Mouse (Mus musculus): ENCODE measurements at regions not wholly inside any gene's neighbourhood (a gene's known extent, or its start where the extent isn't known, plus 50 kb on each side); places are given as distances from the start of the nearest gene placed in this dataset.

DNA sequence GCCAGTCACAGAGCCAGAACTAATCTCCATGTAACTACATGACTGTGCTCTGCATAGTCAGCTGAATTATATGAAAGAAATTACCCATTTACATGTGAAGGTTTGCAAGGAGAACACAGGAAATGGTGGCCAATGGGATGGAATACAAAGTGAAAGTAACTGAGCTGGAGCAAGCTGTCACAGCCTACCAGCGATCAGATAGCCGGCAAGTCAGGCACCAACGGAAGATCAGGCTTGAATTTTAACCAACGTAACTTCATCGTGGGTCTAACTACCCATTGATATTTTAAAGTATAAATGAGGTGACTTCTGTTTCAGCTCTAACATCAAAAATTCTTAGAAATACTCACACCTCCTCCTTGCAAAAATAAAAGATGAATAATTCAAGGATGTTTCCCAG is 104.9 kb upstream of the Pirt start:
- TF ChIP-seq POLR2A (IDR thresholded peaks at IDR 0.05; ENCODE audit: low read depth, low read length) (no peak), CTCF (conservative IDR thresholded peaks at IDR 0.05; ENCODE audit: insufficient read depth, insufficient read length, low read depth, low read length) (no peak)
- Histone ChIP-seq H3K4me3 (ENCODE audit: insufficient read depth, low read depth, low read length) (no peak overlapping the region), H3K27ac (ENCODE audit: insufficient read depth, low read depth, low read length) (no peak overlapping the region), H3K36me3 (ENCODE audit: control insufficient read depth, insufficient read depth, low read length) (no peaks in the 10 kb centered on the region), H3K4me1 (ENCODE audit: control insufficient read depth, insufficient read depth, low read length) (no peaks in the 10 kb centered on the region), H3K27me3 (replicated peaks; ENCODE audit: control insufficient read depth, insufficient read depth, low read length) (no peaks in the 10 kb centered on the region; the same call in 1 of the 2 replicates)
- 66% methylated on average over 5 of the region's 5 CpGs for WGBS
- no peak for DNase-seq

DNA sequence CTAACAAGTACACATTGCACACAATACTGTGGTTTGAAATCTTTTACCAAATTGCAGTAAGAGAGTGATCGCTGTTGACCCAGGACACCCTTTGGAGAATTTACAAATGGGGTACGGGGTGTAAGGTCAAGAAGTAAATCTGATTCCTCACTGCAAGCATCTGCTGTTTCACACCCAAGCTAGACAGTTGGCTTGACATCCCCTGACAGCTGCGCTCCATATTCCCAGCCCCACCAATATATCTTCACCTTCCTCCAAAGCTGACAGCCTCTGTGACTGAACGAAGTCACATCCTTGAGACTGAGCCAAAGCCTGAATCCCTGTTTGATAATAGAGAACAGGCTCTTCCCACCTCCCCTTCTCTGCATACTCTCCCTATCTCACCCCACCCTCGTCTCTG is 98.5 kb upstream of the Pirt start:
- no peaks in the 10 kb centered on the region; the same call in 1 of the 2 replicates for H3K27me3 ChIP-seq (replicated peaks; ENCODE audit: control insufficient read depth, insufficient read depth, low read length)
- H3K4me3 ChIP-seq (ENCODE audit: insufficient read depth, low read depth, low read length) = no peak overlapping the region
- H3K4me1 ChIP-seq (ENCODE audit: control insufficient read depth, insufficient read depth, low read length) = no peaks in the 10 kb centered on the region
- no peak overlapping the region for H3K27ac ChIP-seq (ENCODE audit: insufficient read depth, low read depth, low read length)
- H3K36me3 ChIP-seq (ENCODE audit: control insufficient read depth, insufficient read depth, low read length) = no peaks in the 10 kb centered on the region
- no peak for DNase-seq
- WGBS = 55% methylated on average over 5 of the region's 5 CpGs
- TF ChIP-seq CTCF (conservative IDR thresholded peaks at IDR 0.05; ENCODE audit: insufficient read depth, insufficient read length, low read depth, low read length) = no peak
- TF ChIP-seq POLR2A (IDR thresholded peaks at IDR 0.05; ENCODE audit: low read depth, low read length) = no peak

DNA sequence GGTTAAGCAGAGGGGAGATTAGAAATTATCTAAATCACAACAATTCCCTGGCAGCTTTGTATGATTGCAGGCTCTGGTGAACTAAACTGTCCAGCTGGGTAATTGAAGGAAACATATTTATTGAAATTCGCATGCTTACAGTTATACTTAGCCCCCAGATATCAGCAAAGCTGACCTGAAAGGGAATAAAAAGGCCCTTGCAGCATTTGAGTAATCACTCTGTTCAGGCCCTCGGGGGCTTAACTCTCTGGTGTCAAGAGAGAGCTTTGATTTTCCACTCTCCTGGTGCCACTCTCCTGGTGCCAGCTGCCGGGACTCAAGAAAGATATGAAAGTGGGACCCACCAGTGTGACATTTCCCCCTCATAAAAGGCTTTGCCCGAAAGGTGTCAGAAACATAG is 98.0 kb upstream of the Pirt start:
- Histone ChIP-seq H3K4me1 (ENCODE audit: control insufficient read depth, insufficient read depth, low read length) (no peaks in the 10 kb centered on the region), H3K36me3 (ENCODE audit: control insufficient read depth, insufficient read depth, low read length) (no peaks in the 10 kb centered on the region), H3K4me3 (ENCODE audit: insufficient read depth, low read depth, low read length) (no peak overlapping the region), H3K27me3 (replicated peaks; ENCODE audit: control insufficient read depth, insufficient read depth, low read length) (no peaks in the 10 kb centered on the region; the same call in 1 of the 2 replicates), H3K27ac (ENCODE audit: insufficient read depth, low read depth, low read length) (no peak overlapping the region)
- WGBS = 43% methylated on average over 4 of the region's 4 CpGs
- TF ChIP-seq POLR2A (IDR thresholded peaks at IDR 0.05; ENCODE audit: low read depth, low read length) (no peak), CTCF (conservative IDR thresholded peaks at IDR 0.05; ENCODE audit: insufficient read depth, insufficient read length, low read depth, low read length) (no peak)
- DNase-seq = no peak

DNA sequence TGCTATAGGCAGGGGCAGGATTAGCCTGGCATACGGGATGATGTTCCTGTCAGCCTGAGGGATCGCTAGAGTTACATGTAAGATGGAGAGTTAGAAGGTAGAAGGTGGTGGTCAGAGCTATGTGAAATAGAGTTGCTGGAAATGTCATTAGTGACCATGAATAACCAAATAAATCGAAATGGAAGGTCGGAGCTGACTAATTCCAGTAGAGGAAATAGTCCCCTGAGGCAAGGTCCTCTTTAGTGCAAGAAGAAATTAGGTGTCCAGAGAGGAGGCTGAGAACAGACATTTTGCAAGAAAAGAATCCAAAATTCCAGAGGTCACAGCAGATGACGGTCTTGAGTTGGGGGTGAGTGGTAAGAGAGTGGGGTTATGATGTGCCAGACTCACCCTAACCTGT is 75.9 kb upstream of the Pirt start:
- 77% methylated on average over 5 of the region's 5 CpGs for WGBS
- no peaks in the 10 kb centered on the region for H3K27me3 ChIP-seq (replicated peaks; ENCODE audit: control insufficient read depth, insufficient read depth, low read length)

DNA sequence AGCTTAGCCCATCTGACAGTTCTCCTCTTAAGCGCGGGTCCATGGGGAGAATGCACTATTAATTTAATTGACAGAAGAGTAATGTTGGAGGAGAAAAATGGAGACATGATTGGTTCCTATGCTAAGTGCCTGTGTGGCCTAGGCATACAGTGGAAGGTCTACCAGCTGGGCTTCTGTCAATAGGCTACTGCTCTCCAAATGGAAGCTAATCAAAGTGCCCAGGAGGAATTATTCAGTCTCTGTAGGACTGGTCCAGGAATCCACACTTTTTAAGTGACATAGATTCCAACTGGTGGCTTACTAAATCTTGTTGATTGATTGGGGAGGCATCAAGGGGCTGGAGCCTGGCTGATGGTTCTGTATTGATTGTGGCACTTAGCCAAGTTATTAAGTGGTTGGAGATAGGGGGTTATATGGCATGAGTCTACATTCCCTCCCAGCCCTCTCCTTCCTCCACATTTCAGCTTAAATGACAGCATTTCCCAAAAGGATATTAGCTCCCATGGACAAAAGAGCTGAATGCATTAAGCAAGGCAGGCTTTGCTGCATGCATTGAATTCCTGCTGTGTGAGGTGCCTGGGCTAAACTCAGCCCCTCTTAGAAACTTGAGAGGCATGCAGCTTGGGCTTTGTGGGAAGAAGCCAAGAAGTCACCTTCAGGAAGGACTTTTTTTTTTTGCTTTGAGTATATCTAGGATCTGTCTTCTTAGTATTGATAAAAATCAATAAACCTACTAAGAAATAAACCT is 75.0 kb upstream of the Pirt start:
- Histone ChIP-seq H3K27ac (ENCODE audit: insufficient read depth, low read depth, low read length) (no peak overlapping the region), H3K4me1 (ENCODE audit: control insufficient read depth, insufficient read depth, low read length) (no peaks in the 10 kb centered on the region), H3K27me3 (replicated peaks; ENCODE audit: control insufficient read depth, insufficient read depth, low read length) (no peaks in the 10 kb centered on the region), H3K36me3 (ENCODE audit: control insufficient read depth, insufficient read depth, low read length) (no peaks in the 10 kb centered on the region), H3K4me3 (ENCODE audit: insufficient read depth, low read depth, low read length) (no peak overlapping the region)
- no peak for TF ChIP-seq CTCF (conservative IDR thresholded peaks at IDR 0.05; ENCODE audit: insufficient read depth, insufficient read length, low read depth, low read length)
- TF ChIP-seq POLR2A (IDR thresholded peaks at IDR 0.05; ENCODE audit: low read depth, low read length) = no peak
- 84% methylated on average over 2 of the region's 2 CpGs for WGBS
- DNase-seq = no peak

More for the DNA sequence above, 75.9 kb upstream of the Pirt start:
- DNase-seq = no peak
- TF ChIP-seq POLR2A (IDR thresholded peaks at IDR 0.05; ENCODE audit: low read depth, low read length) (no peak), CTCF (conservative IDR thresholded peaks at IDR 0.05; ENCODE audit: insufficient read depth, insufficient read length, low read depth, low read length) (no peak)
- Histone ChIP-seq H3K4me3 (ENCODE audit: insufficient read depth, low read depth, low read length) (no peak overlapping the region), H3K4me1 (ENCODE audit: control insufficient read depth, insufficient read depth, low read length) (no peaks in the 10 kb centered on the region), H3K36me3 (ENCODE audit: control insufficient read depth, insufficient read depth, low read length) (no peaks in the 10 kb centered on the region), H3K27ac (ENCODE audit: insufficient read depth, low read depth, low read length) (no peak overlapping the region)

DNA sequence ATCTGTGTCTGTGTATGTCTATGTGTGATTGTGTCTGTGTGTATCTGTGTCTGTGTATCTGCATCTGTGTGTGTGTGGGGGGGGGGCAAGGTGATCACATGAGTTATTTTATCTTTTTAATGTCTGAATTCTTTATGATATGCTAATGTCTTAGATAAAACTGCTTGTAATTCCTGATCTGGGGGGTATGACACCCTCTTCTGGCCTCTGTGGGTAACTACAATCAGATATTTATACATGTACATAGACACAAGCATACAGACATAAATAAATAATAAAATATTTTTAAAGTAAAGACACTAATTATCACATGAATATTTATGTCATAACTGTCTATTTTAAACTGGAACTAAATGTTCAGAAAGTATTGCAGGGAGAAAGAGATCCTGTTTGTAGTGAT is 66.5 kb upstream of the Pirt start:
- no peak for DNase-seq
- TF ChIP-seq CTCF (conservative IDR thresholded peaks at IDR 0.05; ENCODE audit: insufficient read depth, insufficient read length, low read depth, low read length) (no peak), POLR2A (IDR thresholded peaks at IDR 0.05; ENCODE audit: low read depth, low read length) (no peak)
- no peaks in the 10 kb centered on the region for H3K27me3 ChIP-seq (replicated peaks; ENCODE audit: control insufficient read depth, insufficient read depth, low read length)
- no peak overlapping the region for H3K27ac ChIP-seq (ENCODE audit: insufficient read depth, low read depth, low read length)
- H3K36me3 ChIP-seq (ENCODE audit: control insufficient read depth, insufficient read depth, low read length) = no peaks in the 10 kb centered on the region
- H3K4me3 ChIP-seq (ENCODE audit: insufficient read depth, low read depth, low read length) = no peak overlapping the region
- H3K4me1 ChIP-seq (ENCODE audit: control insufficient read depth, insufficient read depth, low read length) = no peaks in the 10 kb centered on the region

DNA sequence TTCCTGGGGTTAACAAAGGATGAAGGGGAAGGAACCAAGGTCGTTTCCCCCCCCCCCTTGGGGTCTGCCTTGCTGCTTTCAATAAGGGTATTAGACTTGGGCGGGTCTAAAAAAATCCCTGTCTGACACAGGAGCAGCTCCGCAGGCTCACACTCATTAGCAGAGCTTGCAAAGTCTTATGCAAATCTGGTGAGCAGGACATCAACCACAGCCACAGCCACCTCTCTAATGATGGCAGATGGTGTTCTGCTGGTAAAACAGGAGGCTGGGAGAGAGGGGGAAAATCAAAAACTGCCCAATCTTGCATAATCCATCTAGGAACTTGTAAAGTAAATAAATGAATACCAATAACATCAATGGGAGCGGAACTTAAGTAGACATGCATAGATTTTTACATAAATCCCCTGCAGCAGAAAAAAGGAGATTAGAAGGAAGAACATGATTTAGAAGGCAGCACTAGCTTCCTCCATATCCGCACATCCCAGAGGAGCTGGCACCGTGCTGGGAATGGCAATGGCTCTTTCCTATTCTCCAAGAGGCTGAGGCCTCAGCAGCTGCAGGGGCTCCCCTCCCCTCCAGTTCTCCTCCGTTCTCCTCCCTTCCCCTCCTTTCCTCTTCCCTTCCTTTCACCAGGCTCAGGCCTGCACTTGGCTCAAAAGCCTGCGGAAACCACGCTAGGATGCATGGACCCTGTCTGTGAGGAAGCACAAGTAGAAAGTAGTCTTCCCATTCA is 65.6 kb upstream of the Pirt start:
- TF ChIP-seq POLR2A (IDR thresholded peaks at IDR 0.05; ENCODE audit: low read depth, low read length) (no peak), CTCF (conservative IDR thresholded peaks at IDR 0.05; ENCODE audit: insufficient read depth, insufficient read length, low read depth, low read length) (no peak)
- no peaks in the 10 kb centered on the region for H3K4me1 ChIP-seq (ENCODE audit: control insufficient read depth, insufficient read depth, low read length)
- H3K27me3 ChIP-seq (replicated peaks; ENCODE audit: control insufficient read depth, insufficient read depth, low read length) = no peaks in the 10 kb centered on the region
- H3K27ac ChIP-seq (ENCODE audit: insufficient read depth, low read depth, low read length) = no peak overlapping the region
- no peak overlapping the region for H3K4me3 ChIP-seq (ENCODE audit: insufficient read depth, low read depth, low read length)
- no peak for DNase-seq
- H3K36me3 ChIP-seq (ENCODE audit: control insufficient read depth, insufficient read depth, low read length) = no peaks in the 10 kb centered on the region
- WGBS = 54% methylated on average over 9 of the region's 9 CpGs

Measured in kidney, adult 2 months (tissue).